Mouse (Mus musculus) E14TG2a.4 (cell line): ENCODE results near the gene Necab3.
A peak's percentile ranks its signal among the peaks of the same experiment; 100 is the strongest.

Source experiments
- H3K27me3 ChIP-seq: 2 replicates; pipeline ENCODE4 v1.6.1; 2014; ENCODE audit warnings: low read length, control low read depth; ENCODE audit not compliant: insufficient read depth
- H3K36me3 ChIP-seq: 2 replicates; pipeline ENCODE4 v1.6.1; 2014; ENCODE audit warnings: low read length, control low read depth; ENCODE audit not compliant: insufficient read depth
- H3K4me1 ChIP-seq: replicated peaks from 2 replicates; pipeline ENCODE4 v1.6.1; 2014; ENCODE audit warnings: low read depth, low read length, control low read depth
- H3K4me3 ChIP-seq: replicated peaks from 2 replicates; pipeline ENCODE4 v1.5.1; 2014; ENCODE audit warnings: mild to moderate bottlenecking, low read length
- H3K9me3 ChIP-seq: 2 replicates; pipeline ENCODE4 v1.6.1; 2014; ENCODE audit warnings: low read length, control low read depth
- CTCF ChIP-seq: conservative IDR thresholded peaks from 2 replicates; pipeline ENCODE4 v1.5.1; 2014; ENCODE audit warnings: low read length
- NANOG ChIP-seq: IDR thresholded peaks from 2 replicates; pipeline ENCODE4 v1.6.1; 2014; ENCODE audit warnings: borderline replicate concordance, low read length, mixed read lengths
- POU5F1 ChIP-seq: IDR thresholded peaks from 2 replicates; pipeline ENCODE4 v1.6.1; 2014; ENCODE audit warnings: low read length, borderline replicate concordance

Gene Necab3

GRCm38 (mm10) chr2:154551927-154552326 lies 6.8 kb downstream of the Necab3 start:
- Histone ChIP-seq H3K9me3 (no peaks in the 10 kb centered on the region), H3K4me1 (peaks cover 65% of the 10 kb centered on the region), H3K4me3 (peak overlapping the region; percentile 74), H3K36me3 (peaks cover 37% of the 10 kb centered on the region), H3K27me3 (peaks cover 55% of the 10 kb centered on the region)
- TF ChIP-seq POU5F1 (no peak), CTCF (no peak), NANOG (no peak)

GRCm38 (mm10) chr2:154551476-154551875 lies 7.2 kb downstream of the Necab3 start, which contains the start of gene Actl10:
Gene Actl10 (plus strand): TSS chr2:154551776.
- peak within 1 kb of the TSS; percentile 74 for H3K4me3 ChIP-seq
- peaks cover 41% of the 10 kb centered on the region for H3K36me3 ChIP-seq
- peaks cover 66% of the 10 kb centered on the region for H3K4me1 ChIP-seq
- H3K9me3 ChIP-seq = no peaks in the 10 kb centered on the region
- TF ChIP-seq POU5F1 = no peak
- TF ChIP-seq NANOG = no peak
- TF ChIP-seq CTCF = no peak
- peaks cover 55% of the 10 kb centered on the region for H3K27me3 ChIP-seq

- TF ChIP-seq NANOG = no peak
- no peak for TF ChIP-seq POU5F1
- no peak for TF ChIP-seq CTCF
- Histone ChIP-seq H3K36me3 (peaks cover 46% of the 10 kb centered on the region), H3K4me3 (no peak overlapping the region), H3K27me3 (peaks cover 55% of the 10 kb centered on the region), H3K4me1 (peaks cover 63% of the 10 kb centered on the region), H3K9me3 (no peaks in the 10 kb centered on the region)
Observed at GRCm38 (mm10) chr2:154550937-154551336, 7.8 kb downstream of the Necab3 start.

GRCm38 (mm10) chr2:154549886-154550189 lies 8.9 kb downstream of the Necab3 start:
- Histone ChIP-seq H3K4me1 (peaks cover 57% of the 10 kb centered on the region), H3K36me3 (peaks cover 46% of the 10 kb centered on the region), H3K9me3 (no peaks in the 10 kb centered on the region), H3K4me3 (peak overlapping the region; percentile 76), H3K27me3 (peaks cover 55% of the 10 kb centered on the region)
- TF ChIP-seq CTCF = no peak
- TF ChIP-seq NANOG = no peak
- TF ChIP-seq POU5F1 = no peak

- Histone ChIP-seq H3K36me3 (peaks cover 46% of the 10 kb centered on the region), H3K9me3 (no peaks in the 10 kb centered on the region), H3K4me3 (peak overlapping the region; percentile 76), H3K4me1 (peaks cover 52% of the 10 kb centered on the region), H3K27me3 (peaks cover 55% of the 10 kb centered on the region)
- TF ChIP-seq POU5F1 (no peak), NANOG (no peak), CTCF (no peak)
Observed at GRCm38 (mm10) chr2:154549127-154549885, 9.4 kb downstream of the Necab3 start.

GRCm38 (mm10) chr2:154548688-154549087 lies 10.0 kb downstream of the Necab3 start:
- Histone ChIP-seq H3K9me3 (no peaks in the 10 kb centered on the region), H3K36me3 (peaks cover 47% of the 10 kb centered on the region), H3K27me3 (peaks cover 55% of the 10 kb centered on the region), H3K4me3 (peak overlapping the region; percentile 76; the same call in 1 of the 2 replicates), H3K4me1 (peaks cover 48% of the 10 kb centered on the region)
- TF ChIP-seq POU5F1 (no peak), CTCF (no peak), NANOG (no peak)

GRCm38 (mm10) chr2:154546711-154547110 lies 12.0 kb downstream of the Necab3 start, which contains the start of gene 1700003F12Rik:
Gene 1700003F12Rik (plus strand): TSS chr2:154547085.
- no peaks in the 10 kb centered on the region for H3K9me3 ChIP-seq
- no peak within 1 kb of the TSS for H3K4me3 ChIP-seq
- H3K4me1 ChIP-seq = peaks cover 29% of the 10 kb centered on the region
- TF ChIP-seq NANOG (no peak), POU5F1 (no peak), CTCF (no peak)
- H3K27me3 ChIP-seq = peaks cover 36% of the 10 kb centered on the region
- peaks cover 54% of the 10 kb centered on the region for H3K36me3 ChIP-seq

GRCm38 (mm10) chr2:154543567-154544347 lies 14.9 kb downstream of the Necab3 start:
- H3K4me3 ChIP-seq = no peak overlapping the region
- H3K36me3 ChIP-seq = peaks cover 84% of the 10 kb centered on the region
- TF ChIP-seq POU5F1 (no peak), CTCF (no peak)

More at GRCm38 (mm10) chr2:154543567-154544347, 14.9 kb downstream of the Necab3 start:
- Histone ChIP-seq H3K27me3 (peaks cover 6% of the 10 kb centered on the region), H3K9me3 (no peaks in the 10 kb centered on the region), H3K4me1 (peaks cover 21% of the 10 kb centered on the region)
